Mouse (Mus musculus) Patski (cell line): ENCODE data around the gene Dnajc6. TPM values are rescaled to one million over a fixed set of nuclear protein-coding genes. Genes with fewer than 3 reads are reported as not detected.

Experiments
- ATAC-seq: fragments of 100-300 bp; one replicate; pipeline ENCODE4 v1.8.0; 2021
- CTCF ChIA-PET: fragments of 350-600 bp; sonication (Branson Sonifier 250); formaldehyde crosslinking; loops from one replicate; lab custom pipeline; 2022; ENCODE audit warnings: inconsistent platforms; lab: Charles Lee
- POLR2A ChIA-PET: fragments of 350-600 bp; sonication (Branson Sonifier 250); formaldehyde crosslinking; loops from one replicate; lab custom pipeline; 2022; ENCODE audit warnings: antibody characterized with exemption, inconsistent platforms; lab: Charles Lee
- DNase-seq: peaks from one replicate; pipeline ENCODE4 v3.0.0-alpha.2; 2011; ENCODE audit warnings: low read depth, low spot score
- H3K27me3 ChIP-seq: fragments of 371-371 bp; one replicate; pipeline ENCODE4 v1.5.1; 2021
- CTCF ChIP-seq: fragments of 100-300 bp; IDR thresholded peaks from one replicate; pipeline ENCODE4 v1.5.1; 2021
- in situ Hi-C: fragments of 300-500 bp; cut with MboI; formaldehyde crosslinking; loops from 3 replicates; pipeline ENCODE4 v1.11.1; 2018; ENCODE audit warnings: low pct_unique_long_range_greater_than_20kb, mixed read lengths
- polyA plus RNA-seq: library from polyadenylated mRNA; unstranded; gene quantifications from one replicate; pipeline ENCODE4 v1.2.3, GENCODE M21; 2021

Dnajc6 gene
- 0.33 TPM for polyA plus RNA-seq

DNA sequence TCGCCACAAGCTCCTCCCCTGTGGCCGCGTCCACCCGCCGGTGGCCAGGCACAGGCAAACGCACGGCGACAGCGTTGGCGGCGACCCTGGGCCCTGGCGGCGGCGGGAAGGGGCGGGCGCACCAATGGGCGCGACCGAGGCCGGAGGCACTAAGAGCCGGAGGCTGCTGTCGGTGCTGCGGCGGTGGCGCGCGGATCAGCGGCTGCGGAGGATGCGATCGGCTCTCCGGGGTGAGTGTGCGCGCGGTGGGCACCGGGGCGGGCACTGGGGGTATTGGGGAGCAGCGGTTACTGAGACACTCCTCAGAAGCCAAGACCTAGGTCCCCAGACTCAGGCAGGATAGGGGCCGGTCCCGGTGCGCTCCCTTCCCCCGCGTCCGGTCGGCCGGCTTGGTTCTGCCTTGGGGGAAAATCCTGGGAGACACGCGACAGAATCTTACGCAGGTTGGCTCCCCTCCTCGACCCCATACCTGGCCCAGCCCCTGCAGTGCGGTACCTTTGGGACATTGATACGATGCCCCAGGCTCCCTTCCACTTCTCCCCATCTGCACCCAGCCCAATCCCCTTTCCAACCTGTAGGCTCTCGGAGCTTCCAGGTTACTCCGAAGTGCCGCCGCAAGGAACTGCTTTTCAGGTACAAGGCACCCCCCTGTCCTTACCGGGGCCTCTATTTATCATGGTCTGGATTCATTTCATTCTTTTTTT, at the start of gene Dnajc6:
Gene Dnajc6, plus strand, starts transcription at position 115 of the 704 bp plus-strand sequence.
- POLR2A ChIA-PET: no interaction called here
- ATAC-seq (peak; percentile 60), DNase-seq (no peak)
- CTCF ChIA-PET: no interaction called here
- no peak for TF ChIP-seq CTCF
- H3K27me3 ChIP-seq: peaks cover 13% of the 10 kb centered on the region
- in situ Hi-C loops: no loop called here

DNA sequence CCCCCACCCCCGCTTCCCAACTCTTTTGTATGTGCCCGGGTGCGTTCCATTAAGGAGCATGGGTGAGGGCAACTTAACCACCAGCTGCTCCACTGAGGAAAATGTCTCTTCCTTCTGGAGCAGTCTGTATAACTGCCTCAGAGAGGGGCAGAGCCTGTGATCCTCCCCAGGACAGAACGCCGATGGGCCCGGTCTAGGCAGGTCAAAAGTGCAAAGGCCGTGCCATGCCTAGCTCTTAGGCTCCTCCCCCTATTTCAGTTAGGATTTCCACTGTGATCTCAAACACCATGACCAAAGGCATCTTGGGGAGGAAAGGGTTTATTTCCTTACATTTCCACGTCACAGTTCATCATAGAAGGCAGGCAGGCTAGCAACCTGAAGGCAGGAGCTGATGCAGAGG, 47.7 kb upstream of the Dnajc6 start:
- in situ Hi-C loops: no loop called here
- ChIA-PET CTCF (interaction anchor here (1.4 kb wide), 1 partner anchor 9 kb away, joined by 3 read pairs; no protein-coding TSS in a partner anchor), POLR2A (no interaction called here)
- ATAC-seq: no peak
- H3K27me3 ChIP-seq: no peaks in the 10 kb centered on the region
- no peak for TF ChIP-seq CTCF
- no peak for DNase-seq

DNA sequence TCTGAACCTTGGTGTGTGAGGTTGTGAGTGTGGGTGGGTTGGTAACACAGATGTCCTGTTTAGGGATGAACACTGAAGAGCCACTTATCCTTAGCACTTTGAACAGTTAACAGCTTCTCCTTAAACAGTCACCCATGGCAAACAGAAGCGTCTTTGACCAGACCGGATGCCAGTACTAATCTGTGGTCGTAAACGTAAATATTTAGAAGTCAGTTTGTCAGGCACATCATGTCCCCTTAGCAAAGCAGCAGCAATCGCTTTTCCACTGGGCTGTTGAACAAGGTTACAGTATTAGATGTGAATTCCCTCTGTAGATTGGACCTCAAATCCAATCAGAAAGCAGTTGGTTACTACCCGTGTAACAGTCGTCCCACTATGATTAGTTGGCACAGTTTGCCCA, 47.1 kb upstream of the Dnajc6 start:
- in situ Hi-C loops: no loop called here
- DNase-seq (no peak), ATAC-seq (no peak)
- ChIA-PET POLR2A (no interaction called here), CTCF (interaction anchor here (1.4 kb wide), 1 partner anchor 10 kb away, joined by 3 read pairs; no protein-coding TSS in a partner anchor)
- no peaks in the 10 kb centered on the region for H3K27me3 ChIP-seq
- TF ChIP-seq CTCF: no peak

DNA sequence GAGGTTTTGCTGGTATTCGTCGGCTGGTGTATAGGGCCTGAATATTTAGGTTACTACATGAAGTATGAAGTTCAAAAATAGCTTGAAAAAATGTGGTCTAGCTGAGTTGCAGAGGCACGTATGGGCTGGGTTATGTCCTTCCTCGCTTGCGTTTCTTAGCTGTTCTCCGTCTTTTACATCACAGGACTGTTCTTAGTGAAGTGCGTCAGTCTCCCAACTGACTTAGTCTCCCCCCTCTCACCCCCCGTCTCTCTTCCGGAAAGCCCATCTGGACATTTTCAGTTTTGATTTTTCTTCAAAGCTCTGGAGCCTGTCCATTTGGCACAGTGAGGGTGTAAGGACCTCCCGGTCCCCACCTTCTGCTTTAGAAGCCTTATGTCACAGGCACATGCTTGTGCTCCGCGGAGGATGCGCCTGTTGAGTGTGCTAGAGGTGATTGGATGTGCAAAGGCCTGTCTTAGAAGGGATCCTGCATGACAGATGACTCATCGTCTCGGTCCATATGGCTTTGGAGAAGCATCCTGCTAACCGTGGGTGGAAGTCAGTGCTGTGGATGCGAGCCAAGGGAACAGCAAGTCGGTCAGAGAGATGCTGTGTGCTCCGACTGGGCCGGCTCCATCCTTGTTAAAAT, 46.2 kb upstream of the Dnajc6 start:
- ChIA-PET POLR2A (interaction anchor here (0.6 kb wide), 3 partner anchors 61 to 678 kb away, joined by 3 to 4 read pairs (median 3); no protein-coding TSS in a partner anchor), CTCF (no interaction called here)
- ATAC-seq: no peak

DNA sequence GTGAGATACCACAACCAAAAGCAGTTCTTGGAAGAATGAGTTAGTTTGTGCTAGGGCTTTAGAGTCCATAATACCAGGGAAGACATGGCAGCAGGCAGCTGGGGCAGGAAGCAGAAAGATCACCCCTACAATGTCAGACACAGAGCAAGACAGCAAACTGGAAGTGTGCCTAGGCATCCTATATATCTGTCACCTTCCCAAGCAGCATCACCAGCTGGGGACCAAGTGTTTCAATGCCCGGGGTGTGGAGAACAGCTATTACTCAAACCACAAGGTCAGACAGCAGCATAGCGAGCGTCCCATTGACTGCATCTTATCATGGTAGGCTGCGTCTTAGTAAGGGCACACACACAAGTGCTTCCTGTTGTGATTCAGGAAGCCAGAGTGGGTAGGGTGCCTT, 45.4 kb upstream of the Dnajc6 start:
- H3K27me3 ChIP-seq: no peaks in the 10 kb centered on the region
- ATAC-seq (no peak), DNase-seq (no peak)
- ChIA-PET CTCF (no interaction called here), POLR2A (no interaction called here)
- TF ChIP-seq CTCF: no peak
- in situ Hi-C loops: no loop called here

More for the DNA sequence above, 46.2 kb upstream of the Dnajc6 start:
- TF ChIP-seq CTCF: no peak
- no peaks in the 10 kb centered on the region for H3K27me3 ChIP-seq
- DNase-seq: no peak
- in situ Hi-C loops: no loop called here

DNA sequence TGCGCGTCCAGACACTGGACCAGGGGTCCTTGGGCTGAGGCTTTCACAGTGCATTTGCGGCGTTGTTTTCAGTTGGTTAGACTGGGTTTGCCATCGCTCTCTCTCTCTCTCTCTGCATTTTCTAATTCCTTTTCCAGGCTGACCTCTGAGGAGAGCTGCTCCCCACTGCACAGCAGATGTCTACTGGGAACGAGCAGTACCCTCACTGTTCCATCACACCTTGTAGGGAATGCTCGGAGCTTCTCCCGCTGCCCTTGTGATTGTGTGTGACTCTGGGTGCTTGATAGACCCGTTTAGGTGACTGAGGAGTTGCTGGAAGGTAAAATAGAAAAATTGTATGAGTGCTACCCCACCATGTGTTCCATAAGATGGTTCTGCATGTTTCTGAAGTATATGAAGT, 43.6 kb upstream of the Dnajc6 start:
- no peaks in the 10 kb centered on the region for H3K27me3 ChIP-seq
- ATAC-seq (no peak), DNase-seq (no peak)
- CTCF ChIA-PET: no interaction called here
- POLR2A ChIA-PET: no interaction called here
- TF ChIP-seq CTCF: no peak
- in situ Hi-C loops: no loop called here

DNA sequence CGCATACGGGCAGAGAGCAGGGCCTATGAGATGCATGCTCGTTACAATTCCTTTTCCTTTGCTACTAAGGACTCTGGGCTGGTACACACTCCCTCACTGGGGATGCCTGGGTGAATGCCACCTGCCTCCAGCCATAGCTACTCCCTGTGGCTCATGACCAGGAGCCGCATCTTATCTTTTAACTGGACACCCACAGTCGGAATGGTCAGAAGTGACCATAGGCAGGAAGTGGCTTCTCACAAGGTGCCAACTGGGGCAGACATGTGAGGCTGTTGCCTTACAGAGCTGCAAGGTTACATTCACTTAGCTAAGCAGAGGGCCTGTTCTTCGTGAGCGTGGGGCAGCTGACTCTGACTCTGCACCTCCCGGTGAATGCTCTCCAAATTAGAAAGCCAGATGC, 39.3 kb upstream of the Dnajc6 start:
- ChIA-PET POLR2A (no interaction called here), CTCF (interaction anchor here (1.1 to 4.5 kb wide), 6 partner anchors 8 to 108 kb away, joined by 3 to 14 read pairs (median 8); no protein-coding TSS in a partner anchor)
- TF ChIP-seq CTCF: no peak
- ATAC-seq: no peak
- no peaks in the 10 kb centered on the region for H3K27me3 ChIP-seq
- in situ Hi-C loops: loop anchor here (5.0 kb wide), 1 partner anchor 55 kb away; no protein-coding TSS in a partner anchor
- DNase-seq: no peak

DNA sequence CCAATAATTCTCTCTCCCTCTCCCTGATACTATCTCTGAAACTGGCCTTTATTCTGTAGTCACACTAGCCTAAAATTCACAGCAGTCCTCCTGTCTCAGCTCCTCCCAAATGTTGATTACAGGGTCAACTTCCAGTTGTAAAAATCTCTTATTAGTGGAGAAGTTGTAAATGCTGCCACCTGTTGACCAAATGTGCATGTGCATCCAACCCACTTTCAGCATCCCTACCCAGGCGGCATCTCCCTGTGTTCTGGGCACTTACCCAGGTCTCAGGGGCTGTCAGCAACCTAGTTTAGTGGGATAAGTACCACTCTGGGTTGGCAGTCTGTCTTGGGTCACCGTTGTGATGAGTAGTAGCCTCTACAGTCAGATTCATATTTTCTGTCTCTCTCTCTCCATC, 38.1 kb upstream of the Dnajc6 start:
- peak; percentile 74 for TF ChIP-seq CTCF
- CTCF ChIA-PET: interaction anchor here (0.7 to 4.5 kb wide), 8 partner anchors 7 to 109 kb away, joined by 3 to 14 read pairs (median 5); no protein-coding TSS in a partner anchor
- no peak for DNase-seq
- POLR2A ChIA-PET: no interaction called here
- no peak for ATAC-seq
- no peaks in the 10 kb centered on the region for H3K27me3 ChIP-seq
- in situ Hi-C loops: loop anchor here (5.0 kb wide), 1 partner anchor 56 kb away; no protein-coding TSS in a partner anchor

DNA sequence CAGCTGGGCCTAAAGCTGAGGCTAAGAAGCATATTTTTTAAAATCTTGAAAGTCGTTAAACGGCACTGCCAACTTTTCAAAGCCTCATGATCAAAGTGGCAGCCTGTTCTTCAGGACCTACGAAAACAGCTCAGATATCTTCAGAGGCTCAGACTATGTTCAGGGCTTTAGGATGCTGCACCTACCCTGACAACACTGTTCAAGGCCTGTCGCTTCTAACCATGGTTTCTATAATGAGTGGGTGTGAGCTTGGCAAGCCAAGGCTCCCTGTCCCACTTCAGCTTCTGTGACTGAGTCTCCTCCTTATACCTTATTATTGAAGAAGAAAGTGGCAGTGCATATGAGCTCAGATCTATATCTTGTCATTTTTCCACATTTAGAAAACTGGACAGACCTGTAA, 37.1 kb upstream of the Dnajc6 start:
- ChIA-PET CTCF (interaction anchor here (0.7 to 4.5 kb wide), 3 partner anchors 18 to 67 kb away, joined by 3 to 14 read pairs (median 4); no protein-coding TSS in a partner anchor), POLR2A (no interaction called here)
- no peaks in the 10 kb centered on the region for H3K27me3 ChIP-seq
- DNase-seq (no peak), ATAC-seq (no peak)
- no peak for TF ChIP-seq CTCF
- in situ Hi-C loops: loop anchor here (5.0 kb wide), 1 partner anchor 57 kb away; no protein-coding TSS in a partner anchor

DNA sequence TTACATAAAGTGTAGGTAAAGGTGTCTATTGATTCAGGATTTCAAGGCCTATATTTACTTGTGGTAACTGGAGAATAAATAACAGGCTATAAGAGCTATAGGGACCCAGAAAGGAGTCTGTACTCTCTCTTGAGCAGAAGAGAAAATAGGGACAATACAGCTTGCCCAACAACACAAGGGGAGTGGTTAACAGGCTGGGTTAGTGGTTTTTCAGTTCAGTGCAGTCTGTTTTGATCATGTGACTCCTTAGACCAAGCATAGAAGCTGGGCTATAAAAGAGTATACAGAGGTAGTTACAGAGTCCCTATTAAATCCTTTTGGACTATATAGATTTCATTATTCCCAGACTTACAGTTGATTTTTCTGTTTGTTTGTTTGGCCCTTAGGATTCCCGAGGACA, 36.3 kb upstream of the Dnajc6 start:
- TF ChIP-seq CTCF: no peak
- ChIA-PET POLR2A (no interaction called here), CTCF (interaction anchor here (1.8 kb wide), 1 partner anchor 11 kb away, joined by 5 read pairs; no protein-coding TSS in a partner anchor)
- no peak for ATAC-seq
- H3K27me3 ChIP-seq: no peaks in the 10 kb centered on the region
- in situ Hi-C loops: no loop called here
- DNase-seq: no peak

DNA sequence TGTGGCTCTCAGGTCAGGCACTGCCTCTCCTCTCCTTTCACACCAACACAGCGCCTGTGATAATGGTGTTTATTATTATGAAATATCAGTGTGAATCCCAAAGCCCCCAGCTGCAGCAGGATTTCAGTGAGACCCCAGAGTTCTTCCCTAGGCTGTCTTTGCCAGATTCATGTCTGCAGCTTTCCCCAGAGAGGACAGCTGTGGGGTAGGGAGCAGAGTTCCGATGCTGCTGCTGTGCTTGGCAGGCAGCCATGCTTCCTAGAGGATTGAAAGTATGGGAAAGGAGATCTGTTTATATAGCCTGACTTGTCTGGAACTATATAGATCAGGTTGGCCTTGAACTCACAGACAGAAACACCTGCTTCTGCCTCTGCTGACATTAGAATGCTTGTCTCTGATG, 34.4 kb upstream of the Dnajc6 start:
- ChIA-PET POLR2A (no interaction called here), CTCF (interaction anchor here (1.7 to 1.8 kb wide), 2 partner anchors 9 to 69 kb away, joined by 5 read pairs; no protein-coding TSS in a partner anchor)
- in situ Hi-C loops: no loop called here
- DNase-seq: no peak
- no peak for ATAC-seq
- no peak for TF ChIP-seq CTCF
- no peaks in the 10 kb centered on the region for H3K27me3 ChIP-seq
